8 mouse cellular contexts compared by ENCODE assay signal in genomic region chr19:21272655-21273284, GRCm38 (mm10). TPM values are rescaled to one million over a fixed set of nuclear protein-coding genes. Genes with fewer than 3 reads are reported as not detected.
DNase-seq lines count a peak whose midpoint lies in the region; ATAC-seq and TF ChIP-seq lines count a peak whose summit lies in the region.

No protein-coding gene starts in this region.

- no peaks in the 10 kb centered on the region for H3K27me3 ChIP-seq in C2C12 (ENCODE audit: control insufficient read depth, insufficient read depth, insufficient read length)
- no peaks in the 10 kb centered on the region for H3K27me3 ChIP-seq in erythroblast, embryonic 14.5 days (ENCODE audit: control insufficient read depth)
- no peaks in the 10 kb centered on the region for H3K27me3 ChIP-seq in heart, embryonic 12.5 days (replicated peaks)
- no peaks in the 10 kb centered on the region for H3K27me3 ChIP-seq in kidney, embryonic 16.5 days (ENCODE audit: insufficient read depth, low read length)
- no peaks in the 10 kb centered on the region for H3K27me3 ChIP-seq in liver, embryonic 12.5 days (replicated peaks)

- peak overlapping the region; percentile 72 for H3K4me2 ChIP-seq in heart, embryonic 12.5 days
- H3K4me2 ChIP-seq in kidney, embryonic 16.5 days (replicated peaks; ENCODE audit: low read depth, low read length), result peak overlapping the region; percentile 67
- peak overlapping the region; percentile 86 for H3K4me2 ChIP-seq in liver, embryonic 12.5 days

- H3K79me3 ChIP-seq in C2C12 (ENCODE audit: low read depth), result peaks cover 51% of the 10 kb centered on the region

- H3K9ac ChIP-seq in heart, embryonic 12.5 days, result peak overlapping the region; percentile 100
- peak overlapping the region; percentile 100 for H3K9ac ChIP-seq in kidney, embryonic 16.5 days (replicated peaks; ENCODE audit: low read length)
- H3K9ac ChIP-seq in liver, embryonic 12.5 days, result peak overlapping the region; percentile 100

- peak overlapping the region; percentile 82 for H3K4me3 ChIP-seq in C2C12 (ENCODE audit: insufficient read depth, poor library complexity, severe bottlenecking)
- H3K4me3 ChIP-seq in erythroblast, embryonic 14.5 days (replicated peaks), result peak overlapping the region; percentile 88
- H3K4me3 ChIP-seq in heart, embryonic 12.5 days, result peak overlapping the region; percentile 99
- H3K4me3 ChIP-seq in kidney, embryonic 16.5 days (ENCODE audit: low read length), result peak overlapping the region; percentile 72
- H3K4me3 ChIP-seq in liver, embryonic 12.5 days, result peak overlapping the region; percentile 99

- peaks cover 22% of the 10 kb centered on the region for H3K4me1 ChIP-seq in erythroblast, embryonic 14.5 days (ENCODE audit: control insufficient read depth)
- peaks cover 8% of the 10 kb centered on the region for H3K4me1 ChIP-seq in heart, embryonic 12.5 days (replicated peaks)
- peaks cover 5% of the 10 kb centered on the region for H3K4me1 ChIP-seq in kidney, embryonic 16.5 days (ENCODE audit: insufficient read depth, low read length)
- peaks cover 23% of the 10 kb centered on the region for H3K4me1 ChIP-seq in liver, embryonic 12.5 days

- WGBS in heart, embryonic 12.5 days, result 3% methylated on average over 66 of the region's 66 CpGs
- WGBS in kidney, embryonic 16.5 days, result under 1% methylated on average over 66 of the region's 66 CpGs
- WGBS in liver, embryonic 12.5 days (ENCODE audit: insufficient replicate concordance), result under 1% methylated on average over 66 of the region's 66 CpGs

- DNase-seq in adrenal gland, postnatal 25 days, result peak; percentile 67
- DNase-seq in neural tube, embryonic 10.5 days (ENCODE audit: extremely low spot score, low spot score), result peak; percentile 81
- peak; percentile 23 for DNase-seq in telencephalon, adult 2 months (ENCODE audit: low read depth, low spot score)

- peaks cover 56% of the 10 kb centered on the region for H3K79me2 ChIP-seq in C2C12 (ENCODE audit: control insufficient read depth, insufficient read depth)

- H3K27ac ChIP-seq in heart, embryonic 12.5 days (ENCODE audit: poor library complexity, severe bottlenecking), result peak overlapping the region; percentile 100
- peak overlapping the region; percentile 100 for H3K27ac ChIP-seq in kidney, embryonic 16.5 days (ENCODE audit: low read length)
- peak overlapping the region; percentile 100 for H3K27ac ChIP-seq in liver, embryonic 12.5 days

- H3K9me3 ChIP-seq in erythroblast, embryonic 14.5 days (ENCODE audit: control insufficient read depth, low read length), result no peaks in the 10 kb centered on the region
- no peaks in the 10 kb centered on the region for H3K9me3 ChIP-seq in heart, embryonic 12.5 days (replicated peaks)
- H3K9me3 ChIP-seq in kidney, embryonic 16.5 days (ENCODE audit: low read length), result no peaks in the 10 kb centered on the region
- H3K9me3 ChIP-seq in liver, embryonic 12.5 days (replicated peaks), result no peaks in the 10 kb centered on the region

- ATAC-seq in heart, embryonic 12.5 days (ENCODE audit: insufficient number of reproducible peaks, low FRiP score), result peak; percentile 61
- peak; percentile 64 for ATAC-seq in kidney, embryonic 16.5 days (ENCODE audit: low FRiP score, low TSS enrichment)
- peak; percentile 70 for ATAC-seq in liver, embryonic 12.5 days

- TF ChIP-seq CTCF in C2C12 (IDR thresholded peaks at IDR 0.05; ENCODE audit: control insufficient read depth, insufficient read depth, insufficient read length), result no peak

- H3K36me3 ChIP-seq in C2C12 (ENCODE audit: control insufficient read depth, insufficient read depth), result peaks cover 22% of the 10 kb centered on the region
- H3K36me3 ChIP-seq in erythroblast, embryonic 14.5 days (ENCODE audit: control insufficient read depth), result peaks cover 23% of the 10 kb centered on the region
- H3K36me3 ChIP-seq in heart, embryonic 12.5 days, result peaks cover 13% of the 10 kb centered on the region
- peaks cover 9% of the 10 kb centered on the region for H3K36me3 ChIP-seq in kidney, embryonic 16.5 days (ENCODE audit: insufficient read depth, low read length)
- H3K36me3 ChIP-seq in liver, embryonic 12.5 days, result peaks cover 15% of the 10 kb centered on the region

- H3ac ChIP-seq in C2C12 (ENCODE audit: control insufficient read depth, insufficient read length, low read depth), result peak overlapping the region; percentile 96

TF ChIP-seq in C2C12, 6 proteins besides CTCF, POLR2A, EP300 and RAD21:
- TF ChIP-seq MYOD1 (IDR thresholded peaks at IDR 0.05; ENCODE audit: control insufficient read depth, insufficient read length, low read depth) (no peak), MYOG (IDR thresholded peaks at IDR 0.05; ENCODE audit: control insufficient read depth, extremely low read depth, insufficient read length) (no peak), CEBPB (IDR thresholded peaks at IDR 0.05; ENCODE audit: low read depth) (no peak), MAX (IDR thresholded peaks at IDR 0.05) (no peak), FOSL1 (IDR thresholded peaks at IDR 0.05; ENCODE audit: insufficient read depth, low read length, poor library complexity, severe bottlenecking) (no peak), USF1 (IDR thresholded peaks at IDR 0.05; ENCODE audit: low read depth) (no peak)

RNA-seq across cellular contexts. Expression of gene Zfand5, which starts 0.7 kb away (rescaled TPM):
- polyA plus RNA-seq in C2C12 (2012; fragmentation: generic; extraction: Trizol), result 22.7 TPM
- 132 and 181 TPM in 2 replicates for total RNA-seq in adrenal gland, postnatal 25 days (2021)
- polyA plus RNA-seq in erythroblast, embryonic 14.5 days (2012), result 2.1 and 2.2 TPM in 2 replicates
- 118 and 123 TPM in 2 replicates for polyA plus RNA-seq in heart, embryonic 12.5 days (2016; fragmentation: Nextera tagmentation; extraction: Ambion mirVana)
- polyA plus RNA-seq in kidney, embryonic 16.5 days (2015; fragmentation: Nextera tagmentation; extraction: Ambion mirVana), result 79.6 and 79.7 TPM in 2 replicates
- 62.0 and 63.3 TPM in 2 replicates for polyA plus RNA-seq in liver, embryonic 12.5 days (2016; fragmentation: Nextera tagmentation; extraction: Ambion mirVana)

Comparison
In these comparisons a context has a peak if more than half of its experiments do, and no peak if none do; other contexts are left out.
1. Peak in every context shown above with its lines: DNase-seq, ATAC-seq, H3K4me3 ChIP-seq and H3K27ac ChIP-seq.
2. DNase-seq: peak in every context shown above with its lines; median percentile 81 in neural tube, embryonic 10.5 days; 67 in adrenal gland, postnatal 25 days; 23 in telencephalon, adult 2 months.